ENCODE assay signal across 8 mouse cellular contexts in genomic region chr10:117571891-117572573, GRCm38 (mm10). TPM values are rescaled to one million over a fixed set of nuclear protein-coding genes. Genes with fewer than 3 reads are reported as not detected.
DNase-seq lines count a peak whose midpoint lies in the region; ATAC-seq lines count a peak whose summit lies in the region.

No protein-coding gene starts in this region.

- WGBS in heart, embryonic 12.5 days, result 17% methylated on average over 9 of the region's 9 CpGs

- H3K9me3 ChIP-seq in heart, embryonic 12.5 days (replicated peaks), result no peaks in the 10 kb centered on the region

- no peaks in the 10 kb centered on the region for H3K36me3 ChIP-seq in heart, embryonic 12.5 days

- H3K4me1 ChIP-seq in heart, embryonic 12.5 days (replicated peaks), result peaks cover 8% of the 10 kb centered on the region; the same call in 1 of the 2 replicates

- ATAC-seq in frontal cortex, adult (ENCODE audit: low TSS enrichment), result peak; percentile 97
- no peak for ATAC-seq in heart, embryonic 12.5 days (ENCODE audit: insufficient number of reproducible peaks, low FRiP score)

- peak overlapping the region; percentile 75 for H3K4me2 ChIP-seq in heart, embryonic 12.5 days

- H3K9ac ChIP-seq in heart, embryonic 12.5 days, result no peak overlapping the region

- intact Hi-C loops in left cerebral cortex, postnatal 25 days (cut with DNase I), result loop anchor here (5.0 kb wide), 1 partner anchor 105 kb away; no protein-coding TSS in a partner anchor

- H3K27ac ChIP-seq in heart, embryonic 12.5 days (ENCODE audit: poor library complexity, severe bottlenecking), result no peak overlapping the region

- H3K4me3 ChIP-seq in heart, embryonic 12.5 days, result peak overlapping the region; percentile 47

- no peak for DNase-seq in frontal cortex, postnatal 10 days (ENCODE audit: low spot score in 2 of 2)
- peak; percentile 29 for DNase-seq in MN1 (ENCODE audit: low spot score)
- DNase-seq in left cerebral cortex, postnatal 25 days (ENCODE audit: low spot score in 2 of 2), result peak; percentile 27 to 78
- peak; percentile 38 to 48 for DNase-seq in right cerebral cortex, adult 2 months (ENCODE audit: low spot score in 2 of 2)
- no peak for DNase-seq in retina, postnatal 1 day
- DNase-seq in testis, postnatal 14 days (ENCODE audit: low spot score), result no peak

- H3K27me3 ChIP-seq in heart, embryonic 12.5 days (replicated peaks), result peaks cover 36% of the 10 kb centered on the region

RNA-seq across cellular contexts. Expression of gene Cpm, which starts 57.3 kb away (rescaled TPM):
- 1.5 and 2.5 TPM in 2 replicates for polyA plus RNA-seq in heart, embryonic 12.5 days (2016; fragmentation: Nextera tagmentation; extraction: Ambion mirVana)
- total RNA-seq in left cerebral cortex, postnatal 25 days (2021), result 1 to 10 TPM; 4.0 to 5.3 TPM

Comparison
In these comparisons a context has a peak if more than half of its experiments do, and no peak if none do; other contexts are left out.
1. DNase-seq: peak in MN1 (single experiment), left cerebral cortex, postnatal 25 days (2 of 2) and right cerebral cortex, adult 2 months (2 of 2); none in frontal cortex, postnatal 10 days (0 of 2), retina, postnatal 1 day (single experiment) and testis, postnatal 14 days (single experiment).